Mouse (Mus musculus) c-Kit-positive CD71-positive TER-119-negative erythroid progenitor cells, embryonic 14.5 days (primary cell): Measurements from ENCODE around the gene Abhd16a.
"Not testable (repeated sequence)": the region's sequence is repeated elsewhere in the genome, so short reads cannot be mapped to it uniquely, and the experiment has no call there.

Experiments used
- DNase-seq: peaks from one replicate; pipeline ENCODE4 v3.0.0-alpha.2; 2013; ENCODE audit warnings: low read depth

The Abhd16a gene

DNA sequence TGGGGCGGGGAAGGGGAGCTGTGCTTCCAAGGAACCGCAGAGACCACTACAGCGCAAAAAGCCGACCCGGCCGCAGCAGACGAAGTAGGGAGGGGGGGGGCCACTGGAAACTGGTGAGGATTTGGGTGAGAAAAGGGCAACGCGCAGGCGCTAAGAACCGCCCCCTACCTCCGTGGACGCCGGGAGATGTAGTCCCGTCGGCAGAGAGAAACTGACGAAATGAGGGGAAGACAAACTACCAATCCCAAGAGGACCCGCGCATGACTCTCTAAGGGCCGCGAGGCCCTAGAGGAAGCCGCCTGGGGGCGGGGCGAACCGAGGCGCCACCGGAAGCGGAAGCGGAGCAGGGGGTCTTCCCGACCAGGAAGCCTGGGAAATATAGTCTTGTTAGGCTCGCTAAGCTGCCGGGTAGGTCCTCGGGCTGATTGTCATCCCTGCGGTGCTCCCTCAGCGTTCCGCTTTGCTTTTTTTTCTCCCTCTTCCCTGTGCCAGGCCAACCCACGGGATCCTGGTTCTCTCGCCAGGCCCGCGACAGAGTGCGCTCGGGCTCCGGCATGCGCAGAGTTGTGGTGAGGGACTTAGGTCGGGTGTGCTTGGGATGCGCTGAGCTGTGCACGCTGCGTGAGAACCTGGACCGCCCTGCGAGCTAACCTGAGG lies 32.2 kb downstream of the Abhd16a start, which contains the start of gene Gpank1:
TSS of gene Gpank1 (plus strand) at position 313 of the 657 bp plus-strand sequence.
- peak; percentile 97 for DNase-seq

DNA sequence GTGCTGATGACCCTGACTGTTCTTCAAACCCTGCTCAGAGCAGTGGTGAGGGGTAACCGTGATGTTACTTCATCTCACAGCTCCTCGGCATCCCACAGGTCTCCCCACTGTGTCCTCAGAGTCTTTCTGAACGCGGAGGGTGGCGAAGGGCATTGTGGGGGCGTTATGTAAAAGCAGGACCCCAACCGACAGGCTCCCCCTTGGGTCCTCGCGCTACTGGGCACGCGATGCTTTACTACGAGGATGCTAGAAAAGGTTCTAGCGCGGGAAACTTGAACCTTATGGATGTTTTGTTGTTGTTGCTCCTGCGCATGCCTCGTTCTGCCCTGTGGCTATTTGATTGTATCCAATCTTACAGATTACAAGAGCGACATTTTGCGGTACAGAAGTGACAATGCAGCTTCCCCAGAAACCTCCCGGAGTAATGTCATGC lies 32.8 kb downstream of the Abhd16a start, which contains the start of gene Csnk2b:
TSS of gene Csnk2b (minus strand) at position 183 of the 433 bp plus-strand sequence.
- peak; percentile 70 for DNase-seq

DNA sequence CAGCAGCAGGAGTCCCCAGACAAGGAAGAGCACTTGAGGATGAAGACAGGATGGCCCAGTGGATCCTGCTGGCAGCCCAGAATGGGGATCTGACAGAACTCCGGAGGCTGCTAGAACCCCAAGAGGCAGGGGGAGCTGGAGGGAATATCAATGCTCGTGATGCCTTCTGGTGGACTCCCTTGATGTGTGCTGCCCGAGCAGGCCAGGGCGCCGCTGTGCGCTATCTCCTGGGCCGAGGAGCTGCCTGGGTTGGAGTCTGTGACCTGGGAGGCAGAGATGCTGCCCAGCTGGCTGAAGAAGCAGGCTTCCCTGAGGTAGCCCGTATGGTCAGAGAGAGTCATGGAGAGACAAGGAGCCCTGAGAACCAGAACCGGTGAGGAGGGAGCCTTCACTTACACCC lies 34.2 kb downstream of the Abhd16a start:
- not testable (repeated sequence) for DNase-seq

DNA sequence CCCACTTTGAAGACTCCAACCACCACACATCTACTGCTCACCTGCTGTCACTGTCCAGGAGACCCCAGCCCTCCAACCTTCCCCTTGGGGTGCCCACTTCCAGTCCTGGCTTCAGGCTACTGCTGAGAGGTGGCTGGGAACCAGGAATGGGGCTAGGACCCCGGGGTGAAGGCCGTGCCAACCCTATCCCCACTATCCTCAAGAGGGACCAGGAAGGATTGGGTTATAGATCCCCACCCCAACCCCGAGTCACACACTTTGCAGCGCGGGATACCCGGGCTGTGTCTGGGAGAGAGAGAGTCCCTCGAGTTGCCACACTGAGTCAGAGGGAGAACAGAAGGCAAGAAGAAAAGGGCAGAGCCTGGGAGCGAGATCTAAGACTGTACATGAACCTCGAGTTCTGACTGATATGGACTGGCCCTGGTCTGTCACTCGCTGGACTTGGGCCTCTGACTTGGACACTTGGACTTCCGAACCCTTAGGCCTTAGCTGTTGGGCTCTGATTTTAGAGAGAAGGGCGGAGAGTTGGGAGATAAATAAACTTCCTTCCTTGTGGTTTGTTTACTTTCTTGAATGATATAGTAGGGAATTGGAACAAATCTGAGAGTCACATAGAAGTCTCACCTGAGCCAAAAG lies 35.3 kb downstream of the Abhd16a start:
- DNase-seq, result not testable (repeated sequence)

- DNase-seq, result no peak
These were observed 36.0 kb downstream of the Abhd16a start for GRCm38 (mm10) chr17:35125081-35125480.

GRCm38 (mm10) chr17:35125578-35125977 lies 36.5 kb downstream of the Abhd16a start:
- no peak for DNase-seq

DNA sequence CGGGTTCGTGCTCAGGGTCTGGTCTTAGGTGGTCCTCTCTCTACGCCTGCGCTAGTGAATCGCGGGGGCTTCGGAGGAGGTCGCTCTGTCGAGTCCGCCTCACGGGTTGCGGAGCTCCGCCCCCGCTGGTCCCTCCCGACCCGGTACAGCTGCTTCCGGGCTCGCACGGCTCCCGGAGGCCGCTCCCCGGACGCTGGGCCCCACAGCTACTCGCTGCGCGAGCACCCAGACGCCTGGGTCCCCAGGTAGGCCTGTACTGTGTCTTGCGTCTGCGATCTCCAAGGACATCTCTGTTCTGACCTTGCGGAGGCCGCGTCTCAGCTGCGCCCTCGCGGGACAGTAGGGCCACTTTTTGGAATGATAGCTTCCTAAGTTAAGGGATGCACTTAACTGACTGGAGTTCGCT lies 37.1 kb downstream of the Abhd16a start, which contains the start of gene D17H6S53E:
TSS of gene D17H6S53E (plus strand) at position 168 of the 406 bp plus-strand sequence.
- no peak for DNase-seq

DNA sequence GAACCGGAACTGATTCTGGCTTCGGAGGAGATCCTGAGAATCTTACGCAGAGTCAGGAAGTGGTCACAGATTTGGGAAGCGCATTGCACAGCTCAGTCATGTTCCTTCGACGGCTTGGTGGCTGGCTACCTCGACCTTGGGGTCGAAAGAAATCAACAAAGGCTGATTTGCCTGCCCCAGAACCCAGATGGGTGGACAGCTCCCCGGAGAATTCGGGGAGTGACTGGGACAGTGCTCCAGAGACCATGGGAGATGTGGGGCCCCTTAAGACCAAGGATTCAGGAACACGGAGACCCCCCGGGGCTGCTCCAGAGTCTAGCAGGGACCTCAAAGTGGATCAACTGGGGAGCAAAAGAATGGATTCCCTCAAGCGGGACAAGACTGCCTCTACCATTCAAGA lies 38.0 kb downstream of the Abhd16a start:
- no peak for DNase-seq

DNA sequence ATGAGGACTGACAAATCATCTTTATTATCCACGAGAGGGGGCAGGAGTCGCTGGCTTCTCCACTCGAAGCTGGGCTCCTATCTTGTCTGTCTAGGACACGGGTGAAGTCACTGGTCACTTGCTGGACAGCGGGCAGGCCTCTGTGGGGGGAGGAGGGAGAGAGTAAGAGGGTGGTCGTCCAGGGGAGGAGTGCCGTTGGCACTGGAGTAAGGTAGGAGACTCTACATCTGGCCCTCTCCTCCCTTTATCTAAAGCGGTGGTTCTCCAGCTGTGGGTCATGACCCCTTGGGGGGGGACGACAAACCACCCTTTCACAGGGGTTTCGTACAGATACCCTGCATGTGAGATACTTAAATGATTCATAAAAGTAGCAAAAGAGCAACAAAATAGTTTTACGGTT lies 39.9 kb downstream of the Abhd16a start:
- DNase-seq, result no peak

GRCm38 (mm10) chr17:35131038-35131437 lies 42.0 kb downstream of the Abhd16a start:
- no peak for DNase-seq

DNA sequence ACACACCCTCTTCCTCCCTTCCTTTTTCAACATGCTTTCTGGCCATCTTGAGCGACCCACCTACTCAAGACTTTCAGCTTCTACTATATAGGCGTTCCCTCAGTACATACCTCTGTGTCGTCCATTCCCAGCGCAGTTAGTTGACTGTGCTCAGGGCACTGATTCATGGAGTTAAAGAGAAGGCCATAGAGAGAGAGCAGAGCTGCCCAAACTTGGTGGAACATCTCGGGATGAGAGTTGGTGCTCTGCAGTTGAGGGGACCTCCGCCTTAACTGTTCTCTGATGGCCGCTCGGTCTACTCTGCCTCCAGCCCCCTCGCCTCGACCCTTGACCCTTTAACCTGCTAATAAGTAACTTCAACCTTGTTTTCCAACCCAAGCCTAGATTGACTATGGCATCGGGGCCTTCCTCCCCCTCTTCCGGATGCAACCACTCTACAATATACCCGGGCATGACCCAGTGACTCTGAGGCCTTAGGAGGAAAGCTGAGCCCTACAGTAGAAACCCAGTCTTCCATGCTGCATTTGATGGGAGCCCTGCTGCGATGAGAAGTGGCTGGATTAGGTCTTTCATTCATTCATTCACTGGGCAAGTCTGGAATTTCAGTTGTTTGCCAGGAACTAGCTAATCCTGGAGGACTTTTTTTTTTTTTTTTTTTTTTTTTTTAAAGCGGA lies 42.6 kb downstream of the Abhd16a start, which contains the start of gene Apom:
TSS of gene Apom (minus strand) at position 551 of the 674 bp plus-strand sequence.
- DNase-seq, result no peak

GRCm38 (mm10) chr17:35132174-35132560 lies 43.1 kb downstream of the Abhd16a start:
- DNase-seq, result no peak

- DNase-seq, result no peak
These were observed 44.5 kb downstream of the Abhd16a start for GRCm38 (mm10) chr17:35133517-35133916.

GRCm38 (mm10) chr17:35134801-35135590 lies 45.9 kb downstream of the Abhd16a start, which contains the start of gene Bag6:
Bag6 (plus strand) TSS chr17:35135178.
- peak; percentile 89 for DNase-seq

DNA sequence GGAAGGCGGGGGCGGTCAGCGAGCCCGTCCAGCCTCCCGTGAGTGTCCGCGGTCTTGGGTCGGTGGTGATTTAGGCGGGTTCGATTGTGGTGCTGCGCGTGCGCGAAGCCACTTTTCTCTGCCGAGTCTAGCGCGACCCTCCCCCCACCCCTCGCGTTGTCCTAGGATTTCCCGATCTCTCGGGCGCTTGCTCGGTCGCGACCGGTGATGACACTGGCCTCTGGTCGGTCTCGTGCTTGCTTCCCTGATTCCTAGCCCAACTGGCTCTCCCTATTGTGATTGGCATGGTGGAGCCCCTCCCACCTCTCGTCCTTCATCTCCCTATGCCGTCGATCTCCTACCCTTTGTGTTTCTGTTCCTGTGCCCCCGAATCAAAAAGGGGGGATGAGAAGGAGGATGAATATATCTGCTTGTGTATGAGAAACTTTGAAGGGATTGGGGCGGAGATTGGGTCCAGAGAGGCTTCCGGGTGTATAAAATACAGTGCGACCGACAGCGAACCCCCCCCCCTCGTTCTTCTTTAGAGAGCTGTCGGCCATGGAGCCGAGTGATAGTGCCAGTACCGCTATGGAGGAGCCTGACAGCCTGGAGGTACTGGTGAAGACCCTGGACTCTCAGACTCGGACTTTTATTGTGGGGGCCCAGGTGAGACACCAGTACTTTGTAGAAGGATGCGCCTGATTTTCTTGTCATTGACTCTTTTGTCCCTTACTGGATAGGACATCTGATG lies 46.7 kb downstream of the Abhd16a start:
- peak; percentile 62 for DNase-seq

DNA sequence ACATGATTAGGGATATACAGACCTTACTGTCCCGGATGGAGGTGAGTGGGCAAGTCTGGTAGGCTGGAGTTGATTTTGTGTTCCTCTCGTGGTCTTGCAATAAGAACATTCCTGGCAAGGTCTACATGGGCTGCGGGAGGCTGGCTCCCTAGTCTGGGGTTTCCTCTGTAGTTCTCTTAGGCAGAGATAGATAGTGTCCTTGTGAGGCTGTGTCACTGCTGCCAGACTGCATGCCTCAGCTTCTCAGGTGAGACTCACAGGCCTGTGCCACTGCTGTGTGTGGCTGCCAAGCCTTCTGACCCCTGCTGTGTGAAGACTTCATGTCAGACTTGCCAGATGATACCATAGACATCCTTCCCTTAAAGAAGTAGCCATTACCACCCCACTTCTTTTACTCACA lies 50.2 kb downstream of the Abhd16a start:
- DNase-seq, result no peak

DNA sequence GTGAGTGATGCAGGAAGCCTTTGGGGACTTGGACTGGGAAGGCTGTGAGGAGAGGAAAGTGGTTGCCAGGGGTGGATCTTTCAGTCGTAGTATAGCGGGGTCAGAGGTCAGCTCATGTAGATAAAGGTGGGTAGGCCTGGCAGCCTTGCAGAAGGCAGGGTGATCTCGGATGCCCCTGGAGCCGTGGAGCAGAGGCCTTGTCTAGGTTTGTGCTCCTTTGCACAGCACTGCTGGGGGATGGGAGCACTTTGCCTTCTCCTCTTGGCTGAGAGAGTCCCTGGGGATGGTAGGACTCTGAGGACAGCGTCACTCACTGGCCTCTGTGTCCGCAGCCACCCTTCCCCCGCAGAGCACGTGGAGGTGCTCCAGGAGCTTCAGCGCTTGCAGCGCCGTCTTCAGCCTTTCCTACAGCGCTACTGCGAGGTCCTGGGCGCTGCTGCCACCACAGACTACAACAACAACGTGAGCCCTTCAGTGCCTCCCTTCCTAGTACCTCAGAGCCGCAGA lies 51.5 kb downstream of the Abhd16a start:
- no peak for DNase-seq

GRCm38 (mm10) chr17:35141971-35142370 lies 52.9 kb downstream of the Abhd16a start:
- no peak for DNase-seq

GRCm38 (mm10) chr17:35146139-35146538 lies 57.1 kb downstream of the Abhd16a start:
- DNase-seq, result no peak

GRCm38 (mm10) chr17:35147348-35147747 lies 58.3 kb downstream of the Abhd16a start:
- DNase-seq, result no peak
